Mouse (Mus musculus) gastrocnemius, adult 2 months (tissue): ENCODE data around the gene Plppr3. TPM values are rescaled to one million over a fixed set of nuclear protein-coding genes. Genes with fewer than 3 reads are reported as not detected.

Experiments used
- DNase-seq: peaks from one replicate; pipeline ENCODE4 v3.0.0; 2022
- H3K27ac ChIP-seq: fragments of 200-600 bp; 2 replicates; pipeline ENCODE4 v1.8.1; 2022; ENCODE audit warnings: mild to moderate bottlenecking
- H3K4me3 ChIP-seq: fragments of 200-600 bp; 2 replicates; pipeline ENCODE4 v1.8.1; 2022; ENCODE audit warnings: mild to moderate bottlenecking, moderate library complexity
- CTCF ChIP-seq: fragments of 200-600 bp; IDR thresholded peaks from 2 replicates; pipeline ENCODE4 v1.8.1; 2022; ENCODE audit warnings: antibody characterized with exemption, mild to moderate bottlenecking, moderate library complexity
- intact Hi-C: fragments of 180-260 bp; cut with DNase I; formaldehyde crosslinking; loops from one replicate; pipeline ENCODE4 v1.15.1; 2025
- total RNA-seq, 2 experiments: library from RNA; stranded (reverse); gene quantifications; 2 replicates each; pipeline ENCODE4 v1.2.3; 2021

Gene Plppr3
- total RNA-seq, 2 experiments from 2014 or later: 0.17 TPM; not detected in 1

- no peak for DNase-seq
- Histone ChIP-seq H3K27ac (no peak overlapping the region), H3K4me3 (no peak overlapping the region)
- intact Hi-C loops: no loop called here
- no peak for TF ChIP-seq CTCF
These were observed 39.9 kb upstream of the Plppr3 start for GRCm38 (mm10) chr10:79914131-79914947.

GRCm38 (mm10) chr10:79912412-79912811 lies 38.0 kb upstream of the Plppr3 start:
- TF ChIP-seq CTCF: no peak
- intact Hi-C loops: no loop called here
- DNase-seq: no peak

GRCm38 (mm10) chr10:79910556-79910955 lies 36.1 kb upstream of the Plppr3 start, which contains the start of gene Gm26602:
Gm26602 (plus strand) TSS chr10:79910856.
- no peak for TF ChIP-seq CTCF
- Histone ChIP-seq H3K27ac (peak within 1 kb of the TSS; percentile 100; the same call in 1 of the 2 replicates), H3K4me3 (no peak within 1 kb of the TSS)
- no peak for DNase-seq
- intact Hi-C loops: no loop called here

More at GRCm38 (mm10) chr10:79912412-79912811, 38.0 kb upstream of the Plppr3 start:
- Histone ChIP-seq H3K4me3 (no peak overlapping the region), H3K27ac (no peak overlapping the region)

DNA sequence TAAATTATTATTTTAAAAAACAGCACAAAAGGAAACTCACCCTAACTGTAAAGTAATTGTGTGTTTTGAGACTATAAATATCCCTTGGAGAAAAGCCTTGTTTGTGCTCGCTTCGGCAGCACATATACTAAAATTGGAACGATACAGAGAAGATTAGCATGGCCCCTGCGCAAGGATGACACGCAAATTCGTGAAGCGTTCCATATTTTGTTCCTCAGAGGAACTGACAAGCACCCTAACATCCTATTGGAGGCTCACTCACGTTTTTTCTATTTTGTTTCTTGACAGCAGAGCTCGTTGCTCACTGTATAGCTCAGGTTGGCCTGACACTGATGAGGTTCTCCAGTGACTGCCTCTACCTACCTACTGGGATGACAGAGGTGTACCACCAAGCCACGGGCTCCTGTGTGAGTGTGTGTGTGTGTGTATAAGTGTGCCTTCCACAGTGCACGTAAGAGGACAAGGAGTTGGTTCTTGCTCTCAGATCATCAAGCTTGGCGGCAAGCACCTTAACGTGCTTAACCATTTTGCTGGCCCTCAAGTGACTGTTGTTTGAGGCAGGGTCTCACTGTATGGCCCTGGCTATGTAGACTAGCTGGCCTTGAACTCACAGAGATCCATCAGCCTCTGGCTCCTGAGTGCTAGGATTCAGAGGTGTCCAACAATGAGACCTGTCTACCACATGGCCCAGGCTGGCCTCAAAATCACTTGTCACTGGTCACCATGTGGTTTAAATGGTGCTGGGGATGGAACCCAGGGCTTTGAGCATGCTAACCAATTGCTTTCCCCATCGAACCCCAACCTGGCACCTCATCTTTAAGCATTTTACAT lies 34.9 kb upstream of the Plppr3 start:
- intact Hi-C loops: no loop called here
- no peak for DNase-seq

GRCm38 (mm10) chr10:79908167-79909091 lies 34.0 kb upstream of the Plppr3 start, which contains the start of gene Med16:
Med16 (minus strand) TSS chr10:79908923.
- peak within 1 kb of the TSS; percentile 70 for H3K4me3 ChIP-seq
- peak; percentile 97 for DNase-seq
- no peak for TF ChIP-seq CTCF
- peak within 1 kb of the TSS; percentile 100 for H3K27ac ChIP-seq
- intact Hi-C loops: no loop called here

More for the DNA sequence above, 34.9 kb upstream of the Plppr3 start:
- Histone ChIP-seq H3K4me3 (peak overlapping the region; percentile 70), H3K27ac (peak overlapping the region; percentile 100)
- no peak for TF ChIP-seq CTCF

DNA sequence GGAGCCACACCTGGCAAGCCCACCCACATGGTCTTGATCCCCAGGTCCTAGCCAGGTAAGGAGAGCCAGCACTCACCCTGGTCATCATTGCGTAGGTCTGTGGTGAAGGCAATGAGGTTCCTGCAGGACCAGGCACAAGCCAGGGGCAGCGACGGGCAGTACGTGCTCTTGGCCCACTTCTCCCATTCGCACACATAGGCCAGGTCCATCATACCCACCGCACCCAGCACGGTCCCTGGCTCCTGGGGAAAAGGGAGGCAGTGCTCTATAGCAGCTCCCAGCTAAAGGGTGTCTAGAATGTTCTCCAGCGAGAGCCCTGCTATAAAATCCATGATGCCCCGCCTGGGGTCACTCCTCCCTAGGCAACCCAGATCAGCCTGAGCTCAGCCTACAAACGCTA lies 33.0 kb upstream of the Plppr3 start:
- no peak overlapping the region for H3K27ac ChIP-seq
- no peak overlapping the region for H3K4me3 ChIP-seq

DNA sequence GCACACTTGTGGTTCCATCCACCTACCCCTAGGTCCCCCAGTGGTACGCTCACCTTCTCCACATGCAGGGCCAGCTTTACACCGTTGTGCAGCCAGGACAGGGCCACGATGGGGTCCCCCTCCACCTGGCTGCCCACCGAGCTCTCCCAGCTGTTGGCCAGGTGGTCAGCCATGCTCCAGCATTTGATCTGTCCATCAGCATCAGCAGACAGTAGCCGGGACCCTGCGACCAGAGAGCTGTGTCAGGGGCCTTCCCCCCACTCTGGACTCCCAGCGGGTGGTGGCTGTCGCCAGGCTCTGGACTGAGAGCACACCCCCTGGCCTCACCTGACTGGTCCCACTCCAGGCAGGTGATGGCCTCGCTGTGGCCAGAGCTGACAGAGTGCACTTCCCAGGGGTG lies 32.3 kb upstream of the Plppr3 start:
- Histone ChIP-seq H3K27ac (no peak overlapping the region), H3K4me3 (no peak overlapping the region)
- intact Hi-C loops: no loop called here
- no peak for TF ChIP-seq CTCF
- DNase-seq: no peak

More for the DNA sequence above, 33.0 kb upstream of the Plppr3 start:
- no peak for TF ChIP-seq CTCF
- intact Hi-C loops: no loop called here
- DNase-seq: no peak

DNA sequence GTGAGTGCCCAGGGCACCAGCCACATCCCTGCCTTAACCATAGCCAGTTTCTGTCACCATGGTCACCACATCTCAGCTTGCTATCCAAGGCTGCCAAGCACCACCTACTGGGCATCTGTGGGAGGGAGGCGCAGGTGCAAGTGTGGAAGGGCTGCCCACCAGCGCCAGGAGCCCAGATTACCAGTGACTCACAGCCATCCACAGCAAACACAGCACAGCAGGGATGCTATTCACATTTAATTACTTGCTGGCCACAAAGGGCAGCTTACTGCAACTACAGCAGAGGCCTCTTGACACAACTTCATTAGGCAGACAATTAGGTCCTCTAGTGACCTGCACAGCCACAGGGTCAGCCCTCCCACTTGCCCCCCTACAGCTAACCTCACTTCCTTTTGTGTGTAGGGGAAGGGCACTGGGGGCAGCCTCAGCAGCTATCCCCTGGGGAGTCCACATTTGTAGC lies 26.5 kb upstream of the Plppr3 start:
- intact Hi-C loops: loop anchor here (2.0 kb wide), 1 partner anchor 28 kb away; no protein-coding TSS in a partner anchor
- H3K27ac ChIP-seq: no peak overlapping the region
- peak; percentile 2; the same call in 1 of the 2 replicates for TF ChIP-seq CTCF
- no peak overlapping the region for H3K4me3 ChIP-seq
- no peak for DNase-seq

DNA sequence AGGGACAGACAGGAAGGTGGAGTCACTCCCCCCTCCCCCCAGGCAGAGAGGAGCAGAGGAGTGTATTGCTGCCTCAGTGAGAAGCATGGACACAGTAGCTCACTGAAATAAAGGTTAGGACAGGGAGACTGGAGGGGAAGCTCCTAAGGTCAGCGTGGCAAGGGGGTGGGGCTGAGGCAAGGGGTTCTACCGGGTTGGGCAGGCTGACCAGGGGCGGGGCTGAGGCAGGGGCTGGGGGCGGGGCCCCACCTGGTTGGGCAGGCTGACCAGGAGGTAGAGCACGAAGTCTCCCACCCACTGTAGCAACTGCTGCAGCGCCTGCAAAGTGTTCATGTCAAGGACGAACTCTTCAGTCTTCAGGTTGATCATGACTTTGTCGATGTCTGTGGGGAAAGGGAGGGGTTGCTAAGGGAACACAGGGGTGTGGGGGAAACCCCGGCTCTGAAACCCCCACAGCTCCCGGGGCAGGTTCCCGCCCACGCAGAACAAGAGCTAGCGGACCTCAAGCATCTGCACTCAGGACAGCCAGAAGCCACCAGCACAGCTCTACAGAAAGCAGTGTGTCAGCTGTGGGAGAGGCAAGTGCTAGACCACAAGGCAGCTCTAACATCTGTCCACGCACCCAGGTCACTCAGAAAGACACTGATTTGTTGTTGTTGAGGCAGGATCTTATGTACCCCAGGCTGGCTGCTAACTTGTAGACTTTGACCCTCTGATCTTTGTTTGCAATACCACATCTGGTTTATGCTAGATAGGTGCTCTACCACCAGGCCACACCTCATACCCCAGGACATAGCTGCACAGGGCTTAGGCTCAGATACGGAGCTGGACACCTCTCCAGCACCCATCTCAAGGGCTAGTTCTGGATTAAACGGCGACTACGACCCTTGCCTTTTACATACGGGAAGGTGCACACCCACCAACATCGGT lies 23.1 kb upstream of the Plppr3 start:
- H3K4me3 ChIP-seq: no peak overlapping the region
- DNase-seq: no peak
- intact Hi-C loops: no loop called here
- TF ChIP-seq CTCF: no peak
- H3K27ac ChIP-seq: no peak overlapping the region

GRCm38 (mm10) chr10:79896814-79897213 lies 22.4 kb upstream of the Plppr3 start:
- Histone ChIP-seq H3K4me3 (no peak overlapping the region), H3K27ac (no peak overlapping the region)
- TF ChIP-seq CTCF: no peak
- DNase-seq: no peak
- intact Hi-C loops: no loop called here

- no peak overlapping the region for H3K27ac ChIP-seq
- TF ChIP-seq CTCF: no peak
- intact Hi-C loops: no loop called here
- no peak overlapping the region for H3K4me3 ChIP-seq
- DNase-seq: peak; percentile 40
These were observed 21.9 kb upstream of the Plppr3 start for GRCm38 (mm10) chr10:79896306-79896705.
